In genomic region chr15:6909669-6910068, GRCm38 (mm10) we compare ENCODE assay signal across 8 mouse cellular contexts. TPM values are rescaled to one million over a fixed set of nuclear protein-coding genes. Genes with fewer than 3 reads are reported as not detected.
DNase-seq lines count a peak whose midpoint lies in the region; ATAC-seq and TF ChIP-seq lines count a peak whose summit lies in the region.

No protein-coding gene starts in this region.

- H3K4me1 ChIP-seq in intestine, postnatal 0 days (replicated peaks; ENCODE audit: control insufficient read depth, insufficient read depth, low read length): no peaks in the 10 kb centered on the region
- H3K4me1 ChIP-seq in midbrain, embryonic 11.5 days (ENCODE audit: control insufficient read depth, insufficient read depth, low read length): no peaks in the 10 kb centered on the region

- intact Hi-C loops in left cerebral cortex, postnatal 36 days (cut with DNase I): loop anchor here (1.0 to 5.0 kb wide), 3 partner anchors 221 to 533 kb away; no protein-coding TSS in a partner anchor

- peak; percentile 91 to 92 for DNase-seq in adrenal gland, adult 18-20 months (ENCODE audit: low spot score in 2 of 2)
- DNase-seq in embryo, embryonic 11.5 days (ENCODE audit: low read depth, low spot score): peak; percentile 85
- DNase-seq in left cerebral cortex, postnatal 36 days (ENCODE audit: low spot score in 2 of 2): peak; percentile 88 to 91
- peak; percentile 99 for DNase-seq in midbrain, embryonic 11.5 days (ENCODE audit: low spot score, missing footprints)
- peak; percentile 94 for DNase-seq in right cerebral cortex, postnatal 4 days
- DNase-seq in yolk sac, embryonic 10.5 days (ENCODE audit: low spot score): peak; percentile 81

- no peaks in the 10 kb centered on the region for H3K36me3 ChIP-seq in intestine, postnatal 0 days (ENCODE audit: control insufficient read depth, insufficient read depth)
- H3K36me3 ChIP-seq in midbrain, embryonic 11.5 days (ENCODE audit: control insufficient read depth, insufficient read depth, low read length): no peaks in the 10 kb centered on the region

- peak; percentile 99 for TF ChIP-seq CTCF in intestine, postnatal 0 days (IDR thresholded peaks at IDR 0.05; ENCODE audit: low read depth)

- no peaks in the 10 kb centered on the region; the same call in 1 of the 2 replicates for H3K27me3 ChIP-seq in intestine, postnatal 0 days (replicated peaks; ENCODE audit: control insufficient read depth, insufficient read depth, low read length)
- H3K27me3 ChIP-seq in midbrain, embryonic 11.5 days (ENCODE audit: control insufficient read depth, insufficient read depth, low read length): no peaks in the 10 kb centered on the region

- peak; percentile 98 for ATAC-seq in granulocyte monocyte progenitor cell, adult 5-6 weeks (replicated peaks; ENCODE audit: poor library complexity, severe bottlenecking)
- peak; percentile 76 for ATAC-seq in intestine, postnatal 0 days
- ATAC-seq in midbrain, embryonic 11.5 days (ENCODE audit: low FRiP score): peak; percentile 92

- no peaks in the 10 kb centered on the region for H3K9me3 ChIP-seq in intestine, postnatal 0 days (ENCODE audit: control insufficient read depth)
- no peaks in the 10 kb centered on the region for H3K9me3 ChIP-seq in midbrain, embryonic 11.5 days (ENCODE audit: control insufficient read depth, low read length)

- WGBS in intestine, postnatal 0 days: 5% methylated on average over 11 of the region's 11 CpGs
- 3% methylated on average over 11 of the region's 11 CpGs for WGBS in midbrain, embryonic 11.5 days

- 0 out of 2 replicates have a peak overlapping the region, but pooled peaks have one; percentile 3 for H3K4me2 ChIP-seq in intestine, postnatal 0 days (replicated peaks; ENCODE audit: low read depth)
- H3K4me2 ChIP-seq in midbrain, embryonic 11.5 days: no peak overlapping the region

- H3K9ac ChIP-seq in intestine, postnatal 0 days (ENCODE audit: low read depth, low read length): no peak overlapping the region
- no peak overlapping the region for H3K9ac ChIP-seq in midbrain, embryonic 11.5 days (ENCODE audit: low read length)

- H3K4me3 ChIP-seq in intestine, postnatal 0 days (ENCODE audit: low read depth, low read length): no peak overlapping the region
- H3K4me3 ChIP-seq in midbrain, embryonic 11.5 days (ENCODE audit: low read depth, low read length): no peak overlapping the region

- no peak overlapping the region for H3K27ac ChIP-seq in intestine, postnatal 0 days (ENCODE audit: low read depth, low read length)
- no peak overlapping the region for H3K27ac ChIP-seq in midbrain, embryonic 11.5 days (ENCODE audit: low read depth, low read length)

RNA-seq across cellular contexts. Expression of gene Osmr, which starts 34.9 kb away (rescaled TPM):
- total RNA-seq in adrenal gland, adult 18-20 months (2021): 10 to 100 TPM in 1 of 2 experiments, 1 to 10 TPM in 1; 6.1 to 11.9 TPM
- not detected in 2 replicates for total RNA-seq in granulocyte monocyte progenitor cell, adult 5-6 weeks (2014; fragmentation: Nextera tagmentation)
- total RNA-seq in granulocyte monocyte progenitor cell, adult 5-6 weeks (2017): not detected in 2 replicates
- polyA plus RNA-seq in intestine, postnatal 0 days (2015; fragmentation: Nextera tagmentation; extraction: Ambion mirVana): 2.4 and 2.8 TPM in 2 replicates
- total RNA-seq in left cerebral cortex, postnatal 36 days (2021): 1 to 10 TPM; 1.6 to 2.5 TPM
- 0.61 and 0.96 TPM in 2 replicates for polyA plus RNA-seq in midbrain, embryonic 11.5 days (2014; fragmentation: Nextera tagmentation; extraction: Ambion mirVana)
